Mouse (Mus musculus) MEL (cell line): ENCODE data around the gene Olfr1087.

Experiments used
- CTCF ChIP-seq, 3 experiments: IDR thresholded peaks in 2 of 3; conservative IDR thresholded peaks in 1 of 3; 2 replicates each; pipeline ENCODE4 v1.5.1; 2011 to 2012; ENCODE audit warnings: low read length in 3 of 3, low read depth in 2 of 3, mild to moderate bottlenecking in 2 of 3, improper control_type of control experiment in 1 of 3, inconsistent platforms in 1 of 3, mixed read lengths in 1 of 3, moderate library complexity in 1 of 3; ENCODE audit not compliant: control insufficient read depth in 1 of 3, insufficient read depth in 1 of 3, poor library complexity in 1 of 3, severe bottlenecking in 1 of 3
- NELFE ChIP-seq: IDR thresholded peaks from 2 replicates; pipeline ENCODE4 v1.6.1; 2011; ENCODE audit warnings: low read depth, low read length, improper control_type of control experiment
- POLR2A ChIP-seq, 2 experiments: IDR thresholded peaks; 2 replicates each; pipeline ENCODE4 v1.6.1; 2011 to 2012; ENCODE audit warnings: low read length in 2 of 2, mild to moderate bottlenecking in 2 of 2, control low read depth in 1 of 2, improper control_type of control experiment in 1 of 2, low read depth in 1 of 2, moderate library complexity in 1 of 2; ENCODE audit not compliant: control insufficient read depth in 1 of 2, insufficient read depth in 1 of 2, poor library complexity in 1 of 2
- TAL1 ChIP-seq: IDR thresholded peaks from 2 replicates; pipeline ENCODE4 v1.6.1; 2012; ENCODE audit warnings: mild to moderate bottlenecking, inconsistent platforms, low read length, moderate library complexity, mixed read lengths

- TF ChIP-seq CTCF (IDR thresholded peaks at IDR 0.05 in 2 of 3, conservative IDR thresholded peaks at IDR 0.05 in 1 of 3; ENCODE audit: control insufficient read depth in 1 of 3, insufficient read depth in 1 of 3, low read depth in 2 of 3, low read length in 3 of 3, poor library complexity in 1 of 3, severe bottlenecking in 1 of 3) = no peak
- TF ChIP-seq POLR2A (IDR thresholded peaks at IDR 0.05; ENCODE audit: control insufficient read depth in 1 of 2, insufficient read depth in 1 of 2, low read depth in 1 of 2, low read length in 2 of 2, poor library complexity in 1 of 2) = no peak
- TF ChIP-seq NELFE = no peak
- no peak for TF ChIP-seq TAL1
Observed at GRCm38 (mm10) chr2:86661919-86662318, 36.3 kb downstream of the Olfr1087 start, which contains the start of gene Olfr1085.
